ENCODE assay signal across 17 mouse cellular contexts in genomic region chr16:38362493-38363255, GRCm38 (mm10). TPM values are rescaled to one million over a fixed set of nuclear protein-coding genes. Genes with fewer than 3 reads are reported as not detected.
A peak's percentile ranks its signal among the peaks of the same experiment; 100 is the strongest.
DNase-seq lines count a peak whose midpoint lies in the region; ATAC-seq lines count a peak whose summit lies in the region.
"Had no signal": no experiment of that assay in that cellular context is flagged by ENCODE, and none has a peak within 500 bp of the region (broad histone marks: within the 10 kb centered on the region; RNA-seq: fewer than 3 reads in every experiment).

No protein-coding gene starts in this region.

- H3K36me3 ChIP-seq in kidney, embryonic 15.5 days = no peaks in the 10 kb centered on the region; the same call in 1 of the 2 replicates
- 0 out of 2 replicates have a peak, but pooled peaks cover 2% of the 10 kb centered on the region for H3K36me3 ChIP-seq in heart, embryonic 16.5 days (ENCODE audit: control insufficient read depth, insufficient read depth)
- H3K36me3 ChIP-seq in liver, embryonic 15.5 days (replicated peaks) = no peaks in the 10 kb centered on the region
- no peaks in the 10 kb centered on the region for H3K36me3 ChIP-seq in midbrain, embryonic 15.5 days (replicated peaks)

- no peak for DNase-seq in kidney, postnatal 25 days
- DNase-seq in ovary, postnatal 10 days (ENCODE audit: low spot score) = no peak
- DNase-seq: adrenal gland, adult 2 months; embryo, embryonic 11 days; kidney, adult 8-10 months; layer of hippocampus, postnatal 36 days; right cerebral cortex, adult 18-20 months had no signal

- no peak; the same call in 1 of the 2 replicates for ATAC-seq in kidney, embryonic 15.5 days (replicated peaks; ENCODE audit: low FRiP score)
- ATAC-seq in heart, embryonic 16.5 days (replicated peaks; ENCODE audit: extremely low read depth, insufficient read depth, low FRiP score) = peak; percentile 14; the same call in 1 of the 2 replicates
- ATAC-seq in liver, embryonic 15.5 days (ENCODE audit: insufficient read depth) = no peak
- no peak for ATAC-seq in midbrain, embryonic 15.5 days (replicated peaks)
- ATAC-seq: midbrain, embryonic 16.5 days; Patski had no signal

- H3K9me3 ChIP-seq in kidney, embryonic 15.5 days (replicated peaks) = no peaks in the 10 kb centered on the region
- no peaks in the 10 kb centered on the region for H3K9me3 ChIP-seq in heart, embryonic 16.5 days (replicated peaks; ENCODE audit: control insufficient read depth, low read length)
- H3K9me3 ChIP-seq in liver, embryonic 15.5 days (replicated peaks) = no peaks in the 10 kb centered on the region
- H3K9me3 ChIP-seq in midbrain, embryonic 15.5 days = no peaks in the 10 kb centered on the region

- H3K27me3 ChIP-seq in kidney, embryonic 15.5 days = no peaks in the 10 kb centered on the region
- no peaks in the 10 kb centered on the region for H3K27me3 ChIP-seq in heart, embryonic 16.5 days (ENCODE audit: control insufficient read depth, insufficient read depth, low read length)
- no peaks in the 10 kb centered on the region for H3K27me3 ChIP-seq in liver, embryonic 15.5 days
- H3K27me3 ChIP-seq in midbrain, embryonic 15.5 days (replicated peaks) = no peaks in the 10 kb centered on the region
- H3K27me3 ChIP-seq: Patski had no signal

- 0 out of 2 replicates have a peak overlapping the region, but pooled peaks have one; percentile 22 for H3K27ac ChIP-seq in kidney, embryonic 15.5 days
- H3K27ac ChIP-seq in brown adipose tissue, adult 24 weeks (replicated peaks; ENCODE audit: low read depth, low read length) = peak overlapping the region; percentile 63
- H3K27ac ChIP-seq in heart, embryonic 16.5 days (ENCODE audit: low read length) = peak overlapping the region; percentile 99
- peak overlapping the region; percentile 20; the same call in 1 of the 2 replicates for H3K27ac ChIP-seq in liver, embryonic 15.5 days (replicated peaks)
- no peak overlapping the region for H3K27ac ChIP-seq in midbrain, embryonic 15.5 days
- H3K27ac ChIP-seq: liver, embryonic 14.5 days had no signal

- H3K4me1 ChIP-seq in kidney, embryonic 15.5 days = peaks cover 9% of the 10 kb centered on the region; the same call in 1 of the 2 replicates
- H3K4me1 ChIP-seq in brown adipose tissue, adult 24 weeks (ENCODE audit: control insufficient read depth, insufficient read depth, insufficient read length, low read length) = peaks cover 10% of the 10 kb centered on the region; the same call in 1 of the 2 replicates
- peaks cover 26% of the 10 kb centered on the region for H3K4me1 ChIP-seq in heart, embryonic 16.5 days (ENCODE audit: control insufficient read depth, insufficient read depth, low read length)
- peaks cover 49% of the 10 kb centered on the region for H3K4me1 ChIP-seq in liver, embryonic 15.5 days (replicated peaks)
- H3K4me1 ChIP-seq in midbrain, embryonic 15.5 days = no peaks in the 10 kb centered on the region

- no peak overlapping the region for H3K4me2 ChIP-seq in kidney, embryonic 15.5 days
- peak overlapping the region; percentile 68 for H3K4me2 ChIP-seq in heart, embryonic 16.5 days (ENCODE audit: low read depth, low read length)
- H3K4me2 ChIP-seq in liver, embryonic 15.5 days = no peak overlapping the region; the same call in 1 of the 2 replicates
- H3K4me2 ChIP-seq in midbrain, embryonic 15.5 days = no peak overlapping the region

- no peak overlapping the region for H3K9ac ChIP-seq in kidney, embryonic 15.5 days
- peak overlapping the region; percentile 91 for H3K9ac ChIP-seq in heart, embryonic 16.5 days (ENCODE audit: low read length)
- H3K9ac ChIP-seq in liver, embryonic 15.5 days = no peak overlapping the region
- no peak overlapping the region for H3K9ac ChIP-seq in midbrain, embryonic 15.5 days
- H3K9ac ChIP-seq: liver, embryonic 14.5 days had no signal

- WGBS in kidney, embryonic 15.5 days = 72% methylated on average over 20 of the region's 20 CpGs
- WGBS in heart, embryonic 16.5 days = 24% methylated on average over 20 of the region's 20 CpGs
- 71% methylated on average over 20 of the region's 20 CpGs for WGBS in liver, embryonic 15.5 days (ENCODE audit: insufficient replicate concordance)
- WGBS in midbrain, embryonic 15.5 days = 84% methylated on average over 20 of the region's 20 CpGs

- H3K4me3 ChIP-seq in kidney, embryonic 15.5 days (replicated peaks) = no peak overlapping the region
- peak overlapping the region; percentile 49 for H3K4me3 ChIP-seq in brown adipose tissue, adult 24 weeks (ENCODE audit: insufficient read depth, low read depth, low read length)
- H3K4me3 ChIP-seq in heart, embryonic 16.5 days (ENCODE audit: low read length) = peak overlapping the region; percentile 77
- H3K4me3 ChIP-seq in liver, embryonic 15.5 days (replicated peaks) = no peak overlapping the region
- H3K4me3 ChIP-seq in midbrain, embryonic 15.5 days = no peak overlapping the region

RNA-seq across cellular contexts. Expression of gene Popdc2, which starts 0.7 kb away (rescaled TPM):
- 1.1 and 5.7 TPM in 2 replicates for polyA plus RNA-seq in kidney, embryonic 15.5 days (2015; fragmentation: Nextera tagmentation; extraction: Ambion mirVana)
- polyA plus RNA-seq in brown adipose tissue, adult 24 weeks (2012; ENCODE audit: insufficient read depth, insufficient read length, missing spikeins) = 15.5 and 17.0 TPM in 2 replicates
- 421 and 423 TPM in 2 replicates for polyA plus RNA-seq in heart, embryonic 16.5 days (2015; fragmentation: Nextera tagmentation; extraction: Ambion mirVana)
- 22.8 and 23.6 TPM in 2 replicates for polyA plus RNA-seq in liver, embryonic 15.5 days (2015; fragmentation: Nextera tagmentation; extraction: Ambion mirVana)
- polyA plus RNA-seq in midbrain, embryonic 15.5 days (2015; fragmentation: Nextera tagmentation; extraction: Ambion mirVana) = 0.57 and 1.4 TPM in 2 replicates

RNA-seq across cellular contexts. Expression of gene Gm21987, which starts 15.8 kb away (rescaled TPM):
- polyA plus RNA-seq in kidney, embryonic 15.5 days (2015; fragmentation: Nextera tagmentation; extraction: Ambion mirVana) = not detected in 2 replicates
- 2.9 TPM in 1 of 2 replicates, not detected in the other for polyA plus RNA-seq in brown adipose tissue, adult 24 weeks (2012; ENCODE audit: insufficient read depth, insufficient read length, missing spikeins)
- 2.3 and 4.6 TPM in 2 replicates for polyA plus RNA-seq in heart, embryonic 16.5 days (2015; fragmentation: Nextera tagmentation; extraction: Ambion mirVana)
- polyA plus RNA-seq in liver, embryonic 15.5 days (2015; fragmentation: Nextera tagmentation; extraction: Ambion mirVana) = not detected in 2 replicates
- 0.77 TPM in 1 of 2 replicates, not detected in the other for polyA plus RNA-seq in midbrain, embryonic 15.5 days (2015; fragmentation: Nextera tagmentation; extraction: Ambion mirVana)
- polyA plus RNA-seq: adrenal gland, adult 2 months; hindbrain, embryonic 11.5 days; liver, embryonic 14.5 days; midbrain, embryonic 16.5 days; neural tube, embryonic 14.5 days; Patski had no signal

RNA-seq across cellular contexts. Expression of gene Cox17, which starts 15.9 kb away (rescaled TPM):
- polyA plus RNA-seq in kidney, embryonic 15.5 days (2015; fragmentation: Nextera tagmentation; extraction: Ambion mirVana) = 167 and 189 TPM in 2 replicates
- 1,266 and 1,331 TPM in 2 replicates for polyA plus RNA-seq in brown adipose tissue, adult 24 weeks (2012; ENCODE audit: insufficient read depth, insufficient read length, missing spikeins)
- 256 and 261 TPM in 2 replicates for polyA plus RNA-seq in heart, embryonic 16.5 days (2015; fragmentation: Nextera tagmentation; extraction: Ambion mirVana)
- 202 and 255 TPM in 2 replicates for polyA plus RNA-seq in liver, embryonic 15.5 days (2015; fragmentation: Nextera tagmentation; extraction: Ambion mirVana)
- 75.4 and 77.9 TPM in 2 replicates for polyA plus RNA-seq in midbrain, embryonic 15.5 days (2015; fragmentation: Nextera tagmentation; extraction: Ambion mirVana)

RNA-seq across cellular contexts. Expression of gene Maats1, which starts 20.7 kb away (rescaled TPM):
- polyA plus RNA-seq in kidney, embryonic 15.5 days (2015; fragmentation: Nextera tagmentation; extraction: Ambion mirVana) = 0.14 and 0.27 TPM in 2 replicates
- polyA plus RNA-seq in brown adipose tissue, adult 24 weeks (2012; ENCODE audit: insufficient read depth, insufficient read length, missing spikeins) = not detected in 2 replicates
- polyA plus RNA-seq in heart, embryonic 16.5 days (2015; fragmentation: Nextera tagmentation; extraction: Ambion mirVana) = 0.12 and 0.50 TPM in 2 replicates
- polyA plus RNA-seq in liver, embryonic 15.5 days (2015; fragmentation: Nextera tagmentation; extraction: Ambion mirVana) = 0.03 and 0.05 TPM in 2 replicates
- polyA plus RNA-seq in midbrain, embryonic 15.5 days (2015; fragmentation: Nextera tagmentation; extraction: Ambion mirVana) = 1.1 and 1.5 TPM in 2 replicates
- polyA plus RNA-seq: adrenal gland, adult 2 months had no signal

Comparison
In these comparisons a context has a peak if more than half of its experiments do, and no peak if none do; other contexts are left out.
1. H3K4me3 ChIP-seq: peak in brown adipose tissue, adult 24 weeks (single experiment) and heart, embryonic 16.5 days (single experiment); none in kidney, embryonic 15.5 days (single experiment), liver, embryonic 15.5 days (single experiment) and midbrain, embryonic 15.5 days (single experiment).
2. RNA of gene Popdc2, which starts 0.7 kb away (polyA plus RNA-seq): 421 to 423 TPM in heart, embryonic 16.5 days; 22.8 to 23.6 TPM in liver, embryonic 15.5 days, 15.5 to 17.0 TPM in brown adipose tissue, adult 24 weeks, 1.1 to 5.7 TPM in kidney, embryonic 15.5 days and 0.57 to 1.4 TPM in midbrain, embryonic 15.5 days; every median in the first group is over 10 times any median in the second.